Mouse (Mus musculus) embryo, embryonic 11 days (tissue): ENCODE measurements around the gene Dagla.

Source experiments
- DNase-seq: peaks from one replicate; pipeline ENCODE4 v3.0.0-alpha.2; 2015

Gene Dagla

DNA sequence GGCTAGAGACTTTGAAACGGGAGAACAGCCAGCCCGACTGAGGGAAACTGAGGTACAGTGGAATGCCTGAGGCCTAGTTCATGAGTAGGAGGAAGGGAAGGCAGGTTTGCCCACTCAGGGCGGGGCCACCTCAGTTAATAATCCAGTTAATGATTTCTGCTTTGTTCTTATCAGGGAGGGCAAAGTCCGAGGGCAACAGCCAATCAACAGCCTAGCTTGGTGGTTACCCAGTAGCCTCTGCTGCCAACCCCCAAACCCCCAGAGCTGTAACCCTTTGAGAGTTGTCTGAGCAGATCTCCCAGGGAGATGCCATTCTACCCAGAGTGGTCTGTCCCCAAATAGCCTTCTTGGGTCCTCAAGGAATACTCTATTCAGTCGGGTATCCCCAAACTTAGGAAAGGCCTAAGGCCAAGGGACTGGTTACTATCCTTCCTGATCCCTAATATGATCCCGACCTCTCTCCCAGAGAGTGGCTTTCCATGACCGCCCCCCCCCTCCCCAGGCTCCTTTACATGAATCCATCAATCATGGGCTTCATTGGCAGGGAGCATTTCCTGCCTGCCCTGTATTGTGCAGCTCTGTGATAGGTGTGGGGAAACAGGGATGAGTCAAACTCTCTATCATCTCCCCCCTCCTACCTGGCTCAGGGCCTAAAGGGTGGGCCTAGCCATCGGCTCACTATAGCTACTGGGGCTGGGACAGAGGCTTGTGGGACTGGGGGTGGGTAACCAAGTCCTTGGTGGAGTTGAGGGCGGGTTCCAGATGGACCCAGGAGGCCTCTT is 68.7 kb downstream of the Dagla start:
- no peak for DNase-seq

- no peak for DNase-seq
Measured at GRCm38 (mm10) chr19:10232327-10233017, 72.2 kb downstream of the Dagla start.

DNA sequence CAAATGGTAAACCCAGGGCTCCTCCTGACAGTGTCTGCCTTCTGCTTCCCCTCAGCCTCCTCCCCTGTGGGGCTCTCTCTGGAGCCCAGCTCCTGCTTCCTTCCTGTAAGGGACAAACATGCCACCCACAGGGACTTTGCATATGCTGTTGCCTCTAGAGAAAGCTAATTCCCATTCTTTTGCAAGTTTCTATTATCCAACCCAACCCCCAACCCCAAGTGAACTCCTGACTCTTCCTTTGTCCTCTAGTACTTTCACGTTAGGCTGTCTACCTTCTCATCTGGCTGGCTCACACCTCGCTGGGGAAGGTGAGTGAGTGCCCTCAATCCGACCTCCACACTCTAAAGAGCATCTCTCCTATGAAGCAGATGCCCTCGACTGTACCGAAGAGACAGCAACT is 72.8 kb downstream of the Dagla start:
- DNase-seq = no peak

DNA sequence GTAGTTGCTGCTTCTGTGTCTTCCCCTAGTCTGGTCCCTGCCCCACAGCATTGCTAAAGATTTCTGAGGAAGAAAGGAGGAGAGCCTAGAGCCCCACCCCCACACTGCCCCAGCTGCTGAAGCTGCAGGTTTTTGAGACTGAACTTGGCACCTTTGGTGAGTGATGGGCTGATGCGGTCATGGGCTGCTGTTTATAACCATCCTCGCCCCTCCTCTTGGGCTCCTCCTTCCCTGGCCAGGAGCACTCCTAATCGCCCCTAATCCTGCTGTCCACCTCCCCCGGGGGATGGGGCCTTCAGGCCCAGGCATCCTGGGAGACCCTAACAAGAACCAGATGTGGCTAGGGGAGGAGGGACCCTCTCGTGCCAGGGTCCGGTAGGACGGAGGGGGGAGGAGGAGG is 73.7 kb downstream of the Dagla start:
- peak; percentile 68 for DNase-seq

- DNase-seq = no peak
Measured at GRCm38 (mm10) chr19:10225767-10226166, 78.9 kb downstream of the Dagla start.

DNA sequence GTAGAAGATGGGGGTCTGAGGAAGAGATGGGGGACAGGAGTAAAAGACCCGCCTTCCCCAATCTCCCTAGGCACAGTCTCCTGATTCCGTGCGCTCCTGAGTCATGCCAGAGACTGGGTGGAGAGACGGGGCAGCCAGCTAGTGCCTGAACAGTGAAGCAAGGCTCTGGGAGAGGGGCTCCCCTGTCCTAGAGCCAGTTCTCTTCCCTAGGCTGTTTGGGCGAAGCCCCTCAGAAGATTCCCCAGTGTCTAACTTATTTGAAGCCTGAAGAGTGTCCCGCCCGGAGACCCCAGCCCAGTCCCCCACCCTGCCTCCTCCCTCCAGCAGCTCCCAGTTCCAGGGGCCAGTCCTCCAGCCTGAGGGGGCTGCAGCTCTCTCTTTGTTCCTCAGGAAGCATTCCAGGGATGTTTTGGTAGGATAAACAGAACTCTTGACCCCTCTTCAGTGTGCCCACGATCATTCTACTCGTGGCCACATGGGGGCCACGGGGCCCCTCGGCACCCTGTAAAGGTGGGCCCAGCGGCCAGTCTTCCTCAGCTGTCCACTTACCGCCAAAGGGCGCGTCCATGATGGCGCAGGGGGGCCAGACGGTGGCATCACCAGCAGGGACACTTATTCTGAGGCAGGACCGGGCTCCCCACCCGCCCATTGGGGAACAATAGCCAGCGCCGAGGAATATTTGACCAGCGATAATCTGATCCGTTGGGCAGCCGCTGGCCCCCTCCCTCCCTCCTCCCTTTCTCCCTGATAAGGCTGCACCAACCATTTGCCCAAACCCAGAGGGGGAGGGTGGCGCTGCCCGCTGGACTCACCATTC is 79.8 kb downstream of the Dagla start:
- peak; percentile 48 for DNase-seq

DNA sequence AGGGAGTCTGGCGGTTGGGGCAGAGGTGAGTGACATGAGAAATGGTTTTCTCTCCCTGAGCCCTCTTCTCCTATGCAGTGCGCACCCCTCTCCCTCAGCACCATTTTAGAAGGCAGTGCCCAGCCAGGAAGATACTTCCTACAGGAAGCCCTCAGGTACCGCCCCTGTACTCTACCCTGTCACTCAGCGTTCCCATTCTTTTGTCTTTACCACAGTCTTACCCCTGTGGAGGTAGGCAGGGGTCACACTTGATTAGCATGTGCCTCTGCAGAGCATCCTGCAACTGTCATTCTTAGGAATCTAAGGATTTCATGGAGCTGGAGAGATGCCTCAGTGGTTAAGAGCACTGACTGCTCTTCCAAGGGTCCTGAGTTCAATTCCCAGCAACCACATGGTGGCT is 81.1 kb downstream of the Dagla start:
- DNase-seq = no peak

DNA sequence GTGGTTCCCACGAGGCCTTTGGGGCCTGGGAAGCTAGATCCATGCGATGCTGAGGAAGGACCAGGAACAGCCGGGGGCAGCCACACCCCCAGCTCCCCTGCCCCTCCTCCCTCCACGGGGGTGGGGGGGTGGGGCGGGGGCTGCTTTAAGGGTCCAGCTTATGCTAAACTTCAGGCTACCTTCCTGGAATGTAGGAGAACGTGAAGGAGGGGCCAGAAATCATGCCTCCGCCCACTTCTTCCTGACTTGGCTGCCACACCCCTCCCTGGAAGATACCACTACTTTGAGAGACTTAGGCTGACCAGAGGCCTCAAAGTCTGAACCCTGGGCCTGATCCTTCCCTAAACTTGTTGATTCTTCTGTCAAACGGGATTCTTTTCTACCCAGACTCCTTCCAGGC is 82.0 kb downstream of the Dagla start:
- no peak for DNase-seq

DNA sequence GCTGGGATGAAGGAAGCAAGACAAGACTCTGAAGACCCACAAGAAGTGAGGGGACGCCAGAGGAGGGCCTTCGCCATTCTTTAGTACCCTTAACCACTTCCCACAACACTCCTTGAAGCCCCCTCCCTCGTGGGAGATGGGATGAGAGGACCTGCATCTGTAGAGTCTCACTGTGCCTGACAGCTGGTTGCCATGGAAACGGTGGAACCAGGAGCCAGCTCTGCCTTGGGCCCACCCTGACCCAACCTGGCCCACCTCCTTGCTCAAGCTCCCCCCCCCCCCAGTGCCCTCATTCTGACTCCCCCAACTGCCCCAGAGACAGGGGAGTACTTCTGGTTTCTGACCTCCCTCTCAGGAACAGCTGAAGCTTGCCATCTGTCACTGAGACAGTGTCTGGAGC is 83.1 kb downstream of the Dagla start:
- peak; percentile 63 for DNase-seq

GRCm38 (mm10) chr19:10219593-10219992 is 85.1 kb downstream of the Dagla start:
- DNase-seq = no peak

DNA sequence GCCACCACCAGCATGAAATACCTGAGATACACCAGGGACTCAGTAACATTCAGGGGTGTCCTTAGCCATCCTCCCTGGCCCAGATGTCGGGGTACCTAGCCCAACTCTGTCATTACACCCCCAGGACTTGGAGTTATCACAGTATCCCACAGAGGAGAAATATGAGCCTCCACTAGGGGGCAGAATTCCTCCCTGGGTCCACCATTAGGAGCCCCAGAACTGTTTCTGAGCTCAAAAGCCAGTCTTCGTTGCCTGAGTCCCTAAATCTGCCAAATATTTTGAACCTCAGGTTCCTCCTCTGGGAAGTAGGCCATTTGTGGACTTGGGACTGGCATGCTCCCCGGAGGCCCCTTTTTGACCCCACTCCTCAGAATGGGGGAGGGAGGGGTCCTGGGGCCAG is 85.6 kb downstream of the Dagla start:
- DNase-seq = peak; percentile 81

DNA sequence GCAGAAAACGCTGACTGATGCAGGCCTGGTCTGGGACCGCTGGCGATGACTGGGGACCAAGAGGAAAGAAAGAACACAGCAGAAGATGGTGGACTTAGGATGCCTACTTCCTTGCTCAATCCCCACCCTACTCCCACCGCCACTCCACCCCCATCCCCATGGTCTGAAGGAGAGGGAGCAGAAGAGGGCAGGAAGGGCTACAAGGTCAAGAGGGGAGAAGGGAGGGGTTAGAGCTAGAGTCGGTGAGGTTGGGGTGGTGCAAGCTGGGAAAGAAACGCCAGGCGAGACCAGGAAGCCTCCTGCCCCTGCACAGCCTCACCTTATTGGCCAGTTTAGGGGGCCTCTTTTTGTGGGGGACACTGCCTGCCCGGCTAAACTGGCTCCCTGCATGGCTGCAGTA is 88.6 kb downstream of the Dagla start:
- no peak for DNase-seq

- DNase-seq = no peak
Measured at GRCm38 (mm10) chr19:10213796-10214471, 90.7 kb downstream of the Dagla start.

DNA sequence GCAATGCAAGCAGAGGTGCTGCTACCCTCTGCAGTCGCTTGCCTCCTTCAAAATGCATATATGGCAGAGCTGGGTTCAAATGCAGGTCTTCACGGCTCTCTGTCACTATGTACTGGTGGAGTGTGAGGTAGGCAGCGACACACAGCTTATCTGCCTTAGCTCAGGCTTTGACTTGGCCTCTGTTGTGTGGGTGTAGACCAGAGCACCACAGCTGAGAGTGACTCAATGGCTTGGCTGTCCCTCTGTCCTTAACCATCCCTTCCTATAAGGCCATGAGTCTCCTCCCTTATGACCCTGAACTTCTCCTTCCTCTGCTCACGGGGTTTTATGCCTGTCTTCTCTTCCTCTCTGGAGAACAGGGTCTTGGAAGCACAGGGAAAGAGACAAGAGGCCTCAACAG is 93.8 kb downstream of the Dagla start:
- no peak for DNase-seq

DNA sequence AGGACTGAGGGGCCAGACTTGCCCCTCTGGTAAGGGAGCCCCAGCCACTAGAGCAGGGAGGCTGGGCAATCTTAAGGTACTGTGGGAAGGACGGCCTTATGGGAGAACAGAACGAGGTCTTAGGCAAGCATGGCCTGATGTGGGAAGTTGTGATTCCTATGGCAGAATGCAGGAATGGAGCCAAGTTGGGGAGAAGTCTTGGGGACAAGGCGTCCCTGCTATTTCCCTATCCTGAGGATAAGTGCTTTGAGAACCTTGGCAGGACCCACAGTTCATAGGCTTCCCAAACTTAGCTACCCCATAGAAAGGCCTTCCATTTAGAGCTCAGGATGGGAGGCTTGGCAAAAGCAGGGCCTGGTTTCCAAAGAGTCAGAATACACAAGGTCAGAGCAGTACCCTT is 95.8 kb downstream of the Dagla start:
- no peak for DNase-seq

DNA sequence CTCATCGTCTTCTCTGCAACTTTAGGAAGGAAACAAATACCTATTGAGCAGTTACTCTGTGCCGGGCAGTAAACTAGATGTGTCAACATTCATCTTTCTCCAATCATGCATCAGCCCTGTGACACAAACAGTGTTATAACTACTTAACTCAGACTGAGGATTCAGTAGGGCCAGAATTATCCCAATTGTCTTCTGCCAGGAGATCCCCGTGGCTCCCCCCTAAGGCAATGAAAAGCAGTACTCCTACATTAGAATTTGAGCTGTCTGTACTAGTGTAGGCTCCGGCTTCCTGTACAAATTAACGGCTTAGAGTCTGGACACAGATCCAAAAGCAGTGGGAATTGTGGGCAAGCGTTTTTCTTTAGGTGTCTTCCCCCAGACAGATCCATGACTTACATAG is 99.6 kb downstream of the Dagla start:
- no peak for DNase-seq

DNA sequence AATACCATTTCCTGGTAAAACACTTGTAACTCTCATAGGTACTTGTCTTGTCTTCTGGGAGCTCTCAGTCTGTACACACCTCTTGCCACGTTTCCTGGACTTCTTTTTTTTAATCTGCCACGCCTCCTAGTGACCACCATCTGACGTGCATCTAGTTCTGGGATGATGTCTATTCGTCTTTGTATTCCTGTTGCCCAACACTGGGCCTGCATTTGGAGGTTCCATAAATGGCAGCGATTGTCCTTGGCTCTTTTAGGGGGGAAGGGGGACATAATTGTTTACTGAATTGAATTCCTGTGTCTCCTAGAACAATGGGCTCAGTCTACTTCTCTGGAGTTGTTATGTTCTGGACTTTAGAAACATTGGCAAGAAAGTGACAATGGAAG is 100.1 kb downstream of the Dagla start:
- DNase-seq = peak; percentile 61

DNA sequence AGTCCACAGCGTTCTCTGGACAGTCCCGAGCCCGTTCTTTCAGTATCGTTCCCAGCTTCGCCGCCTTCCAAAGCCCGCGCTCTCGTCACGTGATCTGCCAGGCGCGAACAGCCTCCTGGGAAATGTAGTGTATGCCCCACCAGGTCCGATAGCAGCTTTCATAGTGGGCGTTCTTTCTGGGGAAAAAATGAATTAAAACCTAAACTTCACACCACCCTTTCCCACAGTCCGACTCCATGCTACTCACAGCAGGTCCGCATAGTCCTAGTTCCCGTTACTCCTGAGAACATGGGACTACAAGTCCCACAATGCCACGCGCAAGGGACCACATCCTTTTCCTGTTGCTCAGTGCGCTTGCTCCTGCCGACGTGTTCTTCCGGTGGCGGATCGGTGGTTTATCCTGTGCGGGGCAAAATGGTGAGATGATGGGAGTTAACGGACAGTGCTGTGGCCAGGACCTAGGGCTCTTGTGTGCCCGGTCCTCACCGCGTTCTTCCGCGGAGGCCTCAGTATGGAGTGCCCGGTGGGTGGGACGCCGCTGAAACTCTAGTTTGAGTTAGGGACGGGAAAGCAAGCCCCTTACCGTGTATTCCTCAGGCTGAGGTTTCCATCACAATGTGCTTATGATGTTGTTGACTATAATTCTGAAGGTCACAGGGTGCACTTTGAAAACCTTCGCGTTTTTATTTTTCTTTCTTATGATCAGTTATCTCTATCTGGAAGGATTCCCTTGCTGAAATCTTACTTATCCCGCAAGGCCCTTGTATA is 100.6 kb downstream of the Dagla start, which contains the start of the genes Tmem258 and Fen1:
Gene Tmem258, plus strand, starts transcription at position 167 of the 768 bp plus-strand sequence.
Gene Fen1, minus strand, starts transcription at position 322 of the 768 bp plus-strand sequence.
- DNase-seq = peak; percentile 92

- no peak for DNase-seq
Measured at GRCm38 (mm10) chr19:10203146-10203847, 101.4 kb downstream of the Dagla start.

GRCm38 (mm10) chr19:10198723-10199122 is 106.0 kb downstream of the Dagla start:
- DNase-seq = peak; percentile 91

GRCm38 (mm10) chr19:10198286-10198685 is 106.4 kb downstream of the Dagla start:
- no peak for DNase-seq
